Mouse (Mus musculus) mesoderm, embryonic 11.5 days (tissue): ENCODE measurements at regions not wholly inside any gene's neighbourhood (a gene's known extent, or its start where the extent isn't known, plus 50 kb on each side); places are given as distances from the start of the nearest gene placed in this dataset.
A peak's percentile ranks its signal among the peaks of the same experiment; 100 is the strongest.

Experiments used
- DNase-seq: peaks from one replicate; pipeline ENCODE4 v3.0.0-alpha.2; 2012; ENCODE audit warnings: low read depth, low spot score

DNA sequence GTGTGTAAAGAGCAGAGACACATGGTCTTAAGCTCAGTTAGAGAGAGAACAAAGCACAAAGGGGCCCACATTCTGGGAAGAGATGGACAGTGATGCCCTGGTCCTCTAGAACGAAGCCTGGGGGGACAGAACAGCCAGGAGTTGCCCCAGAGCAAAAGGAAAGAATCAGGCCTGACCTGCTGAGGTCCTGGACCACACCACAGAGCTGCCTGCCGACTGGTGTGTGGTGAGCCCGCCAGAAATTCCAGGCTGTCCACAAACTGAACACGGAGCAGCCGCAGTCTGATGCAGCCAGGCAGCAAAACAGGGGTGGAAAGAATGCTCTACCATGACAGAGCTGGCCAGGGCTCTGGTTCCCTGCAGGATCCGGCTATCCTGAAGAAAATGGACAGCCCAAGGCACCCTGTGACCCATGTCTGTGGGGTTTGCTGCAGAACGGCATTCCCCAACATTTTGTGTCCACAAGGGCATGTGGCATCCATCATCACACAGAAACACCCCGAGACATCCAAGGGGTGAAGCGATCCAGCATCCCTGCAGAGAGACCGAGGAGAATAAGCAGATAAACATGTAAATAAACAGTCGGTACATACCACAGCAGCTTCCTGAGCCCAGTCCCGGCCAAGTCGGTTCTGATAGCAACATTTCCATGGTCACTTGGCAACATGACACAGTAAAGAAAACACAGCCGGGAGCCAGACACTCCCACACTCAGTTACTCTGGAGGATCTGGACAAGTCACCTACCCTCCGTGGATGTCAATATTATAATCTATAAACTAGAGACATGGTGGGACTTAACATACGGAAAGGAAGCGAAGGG is 65.3 kb upstream of the Pomp start:
- DNase-seq: no peak

GRCm38 (mm10) chr5:147793059-147793458 is 67.2 kb upstream of the Pomp start:
- DNase-seq: no peak

DNA sequence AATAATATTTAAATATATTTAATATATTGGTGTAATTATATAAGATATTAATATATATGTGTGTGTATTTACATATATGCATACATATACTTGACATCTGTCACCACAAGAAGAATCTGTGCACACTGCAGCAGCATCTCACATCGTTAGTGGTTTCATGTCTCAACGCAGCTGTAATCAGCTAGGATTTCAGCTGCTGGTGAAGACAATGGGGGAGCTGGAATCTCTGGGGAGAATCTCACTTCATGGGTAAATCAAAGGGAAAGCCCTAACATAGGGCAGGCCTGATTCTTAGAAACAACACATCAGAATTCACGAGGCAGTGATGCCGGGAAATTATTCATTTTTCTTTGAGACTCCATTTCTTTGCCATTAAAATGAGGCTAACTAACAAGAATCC is 66.8 kb upstream of the Flt1 start:
- no peak for DNase-seq

DNA sequence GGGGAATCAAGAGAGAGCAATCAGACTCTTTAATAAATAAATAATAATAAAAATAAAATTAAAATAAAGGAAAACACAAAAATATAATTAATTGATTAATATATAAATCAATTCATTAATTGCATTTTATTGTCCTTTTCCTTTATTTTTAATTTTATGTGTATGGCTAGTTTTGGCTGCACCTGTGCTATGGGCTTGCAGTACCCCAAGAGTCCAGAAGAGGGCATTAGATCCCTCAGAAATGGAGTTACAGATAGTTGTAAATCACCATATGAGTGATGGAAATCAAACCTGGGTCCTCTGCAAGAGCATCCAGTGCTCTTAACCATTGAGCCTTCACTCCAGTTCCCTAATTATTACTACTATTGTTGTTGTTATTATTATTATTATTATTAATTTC is 65.3 kb upstream of the Flt1 start:
- DNase-seq: no peak

DNA sequence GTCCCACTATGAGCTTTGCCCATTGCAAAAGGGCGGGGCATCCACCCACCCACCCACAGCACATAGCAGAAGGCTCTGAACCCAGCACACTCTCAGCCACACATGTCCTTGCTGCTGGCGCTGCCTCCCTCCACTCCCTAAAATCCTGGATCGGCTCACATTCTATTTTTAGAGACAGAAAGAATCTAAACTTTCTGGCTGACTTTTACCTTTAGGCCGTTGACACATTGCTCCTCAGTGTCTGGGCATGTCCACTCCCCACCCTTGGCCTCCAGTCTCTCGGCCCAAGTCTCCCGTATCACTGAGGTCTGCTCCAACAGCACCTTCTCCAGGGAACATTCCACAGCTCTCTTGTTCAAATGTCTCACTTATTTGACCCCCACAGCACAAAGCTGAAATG is 62.7 kb upstream of the Flt1 start:
- DNase-seq: no peak

DNA sequence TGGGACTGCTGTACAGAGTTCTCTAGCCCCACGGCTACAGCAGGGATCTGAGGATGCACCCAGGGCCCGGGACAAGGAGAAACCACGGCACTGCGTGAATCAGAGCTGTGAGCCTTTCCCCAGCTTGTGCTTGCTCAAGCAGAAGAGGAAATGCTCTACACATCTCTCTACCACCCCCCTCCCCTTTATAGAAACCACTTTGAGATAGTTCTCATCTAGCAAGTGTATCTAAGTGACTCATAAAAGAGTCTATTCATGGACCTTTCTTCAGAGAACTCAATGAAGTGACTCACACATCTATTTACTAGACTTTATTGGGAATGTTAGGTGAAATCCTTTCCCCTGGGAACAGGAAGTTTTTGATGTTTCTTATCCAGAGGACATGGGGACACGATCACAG is 61.0 kb upstream of the Flt1 start:
- no peak for DNase-seq

DNA sequence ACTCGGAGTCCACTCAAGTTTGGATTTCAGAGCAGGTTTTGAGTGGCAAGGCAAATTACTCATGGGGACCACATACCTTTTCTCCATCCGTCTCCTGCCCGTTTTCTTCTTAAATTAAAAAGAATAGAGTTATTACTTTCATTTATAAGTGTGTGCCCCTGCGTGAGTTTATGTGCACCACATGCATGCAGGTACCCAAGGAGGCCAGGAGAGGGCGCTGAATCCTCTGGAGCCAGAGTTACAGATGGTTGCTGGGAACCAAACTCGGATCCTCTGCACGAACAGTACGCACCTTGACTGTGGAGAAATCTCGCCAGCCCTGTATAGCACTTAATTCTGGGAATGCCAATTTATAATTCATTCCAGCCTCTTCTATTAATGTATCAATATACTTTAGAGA is 58.3 kb upstream of the Flt1 start:
- no peak for DNase-seq

DNA sequence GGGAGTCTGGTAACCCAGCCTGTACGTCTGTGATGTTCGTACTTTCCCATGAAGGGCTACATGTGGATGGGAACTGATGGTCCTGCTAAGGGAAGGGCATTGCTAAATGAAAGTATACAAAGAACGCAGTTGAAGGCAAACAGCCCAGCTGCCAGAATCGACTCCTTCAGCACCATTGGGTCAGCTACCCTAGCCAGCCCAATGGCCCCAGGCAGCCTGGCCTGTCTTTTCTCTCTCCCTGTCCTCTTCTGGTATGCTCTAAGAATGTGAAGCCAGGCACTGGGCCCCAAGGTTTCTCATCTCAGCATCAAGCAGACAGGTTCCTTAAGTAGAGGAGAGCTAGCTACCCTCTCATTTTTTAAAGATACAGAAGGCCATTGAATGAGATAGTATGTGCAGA is 57.7 kb upstream of the Flt1 start:
- no peak for DNase-seq

DNA sequence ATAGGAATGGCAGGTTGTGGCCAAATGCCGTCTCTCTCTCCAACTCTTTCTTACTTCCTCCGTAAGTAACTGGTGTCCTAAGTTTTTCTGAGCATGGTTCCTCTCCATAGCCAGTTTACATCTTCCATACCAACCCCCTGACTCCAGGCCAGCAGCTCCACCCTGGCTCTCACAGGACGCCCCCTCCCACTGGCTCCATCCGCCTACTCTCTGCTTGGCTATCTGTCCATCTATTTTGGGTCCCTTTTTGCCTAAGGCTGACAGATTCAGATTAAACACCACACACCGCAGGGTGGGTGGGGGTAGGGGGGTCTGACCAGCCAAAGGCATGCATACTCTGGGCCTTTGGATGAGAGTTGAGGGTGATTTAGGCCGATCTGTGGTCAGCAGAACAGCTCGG is 57.0 kb upstream of the Flt1 start:
- DNase-seq: no peak

DNA sequence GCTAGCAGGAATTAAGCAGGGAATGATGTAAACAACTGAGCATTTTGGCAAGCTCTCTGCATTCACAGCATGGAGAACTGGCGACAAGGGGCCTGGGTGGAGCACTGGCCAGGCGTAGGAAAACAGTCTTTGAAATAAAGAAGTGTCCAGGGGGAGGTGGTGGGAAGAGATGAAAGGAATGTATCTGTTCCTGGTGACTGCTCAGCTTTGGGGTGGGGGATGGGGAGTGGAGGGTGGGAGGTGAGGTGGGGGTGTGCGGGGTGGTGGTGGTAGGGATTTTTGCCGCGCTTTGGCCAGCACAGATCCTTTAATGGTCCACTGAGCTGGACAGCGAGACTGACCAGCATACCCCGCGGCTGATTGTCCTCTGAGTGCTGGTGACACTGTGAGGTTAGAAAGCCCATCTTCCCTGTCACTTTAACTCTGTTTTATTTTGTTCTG is 56.5 kb upstream of the Flt1 start:
- DNase-seq: no peak

DNA sequence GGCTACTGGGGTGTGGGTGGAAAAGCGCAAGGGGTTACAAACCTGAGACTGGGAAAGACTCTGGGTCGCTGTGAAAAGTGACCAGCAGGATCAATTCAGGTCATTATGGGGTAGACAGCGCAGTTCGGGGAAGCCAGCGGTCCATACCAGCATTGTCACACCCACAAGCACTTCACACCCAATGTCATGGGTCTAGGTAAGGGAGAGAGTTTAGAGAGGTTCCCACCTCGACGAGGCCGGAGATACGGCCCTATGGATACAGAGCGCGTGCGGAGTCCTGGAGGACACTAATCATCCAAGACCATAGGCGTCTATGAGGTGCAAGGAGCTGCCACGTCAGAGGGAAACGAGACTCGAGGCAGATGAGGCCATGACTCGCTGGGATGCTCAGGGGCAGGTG is 55.4 kb upstream of the Flt1 start:
- no peak for DNase-seq

- DNase-seq: peak; percentile 54
Measured at GRCm38 (mm10) chr5:147778557-147778956, 52.7 kb upstream of the Flt1 start.
